Mouse (Mus musculus) forebrain, embryonic 13.5 days (tissue): ENCODE results near the gene Ubr1. TPM values are rescaled to one million over a fixed set of nuclear protein-coding genes. Genes with fewer than 3 reads are reported as not detected.

Experiments
- ATAC-seq: fragments of 200-750 bp; cut with Nextera tagmentation; 2 replicates; pipeline ENCODE4 v1.8.0; 2017
- H3K27ac ChIP-seq: fragments of 300-500 bp; sonication (generic); 2 replicates; pipeline ENCODE4 v1.5.1; 2015; ENCODE audit warnings: inconsistent platforms, mild to moderate bottlenecking, moderate library complexity
- H3K27me3 ChIP-seq: fragments of 300-500 bp; sonication (generic); 2 replicates; pipeline ENCODE4 v1.6.1; 2015; ENCODE audit warnings: mild to moderate bottlenecking, inconsistent platforms
- H3K36me3 ChIP-seq: fragments of 300-500 bp; sonication (generic); 2 replicates; pipeline ENCODE4 v1.6.1; 2015; ENCODE audit warnings: mild to moderate bottlenecking, inconsistent platforms; ENCODE audit not compliant: poor library complexity, severe bottlenecking
- H3K4me1 ChIP-seq: fragments of 300-500 bp; sonication (generic); 2 replicates; pipeline ENCODE4 v1.6.1; 2015; ENCODE audit warnings: inconsistent platforms
- H3K4me2 ChIP-seq: fragments of 300-500 bp; sonication (generic); 2 replicates; pipeline ENCODE4 v1.6.1; 2015; ENCODE audit warnings: inconsistent platforms, mild to moderate bottlenecking, moderate library complexity
- H3K4me3 ChIP-seq: fragments of 300-500 bp; sonication (generic); 2 replicates; pipeline ENCODE4 v1.5.1; 2015; ENCODE audit warnings: mild to moderate bottlenecking, inconsistent platforms
- H3K9ac ChIP-seq: fragments of 300-500 bp; sonication (generic); 2 replicates; pipeline ENCODE4 v1.6.1; 2015; ENCODE audit warnings: mild to moderate bottlenecking, inconsistent platforms
- H3K9me3 ChIP-seq: fragments of 300-500 bp; sonication (generic); replicated peaks from 2 replicates; pipeline ENCODE4 v1.6.1; 2016; ENCODE audit warnings: inconsistent platforms
- WGBS: fragments of 180-500 bp; shearing (Covaris S2); methylation state at CpG from one replicate; pipeline ENCODE4 v1.1.7; 2015; 5-methylcytosine and 5-hydroxymethylcytosine counted together
- polyA plus RNA-seq: library from polyadenylated mRNA; unstranded; fragments of >200 nt; fragmentation: Nextera tagmentation; extraction: Ambion mirVana; gene quantifications from 2 replicates; pipeline ENCODE4 v1.2.1, GENCODE M21; 2015

Gene Ubr1
- polyA plus RNA-seq = 32.1 and 34.9 TPM in 2 replicates

DNA sequence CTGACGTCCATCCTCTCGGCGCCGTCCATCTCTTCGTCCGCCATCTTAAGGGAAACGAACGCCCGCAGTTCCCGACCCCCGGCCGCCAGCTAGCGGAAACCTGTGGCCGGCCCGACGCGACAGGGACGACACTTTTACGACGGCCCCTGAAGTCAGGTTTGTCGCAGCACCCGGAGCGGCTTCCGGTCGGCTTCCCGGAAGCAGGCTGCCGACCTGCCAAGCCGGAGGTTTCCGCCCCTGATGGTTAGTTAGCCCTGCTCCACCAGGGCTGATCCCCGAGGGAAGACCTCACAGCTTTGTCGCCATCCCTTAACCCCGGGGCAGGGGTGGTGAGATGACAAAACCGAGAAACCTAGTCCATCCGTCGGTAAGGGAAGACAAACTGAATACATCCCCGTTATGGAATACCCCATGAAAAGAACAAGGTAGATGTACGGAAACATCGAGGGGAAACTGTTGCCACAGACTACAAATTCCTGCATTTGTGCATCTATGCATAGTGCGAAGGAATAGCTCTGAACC lies at the start of gene Ubr1:
TSS of gene Ubr1 (minus strand) at position 157 of the 522 bp plus-strand sequence.
- peak; percentile 88 for ATAC-seq
- Histone ChIP-seq H3K4me1 (peaks cover 28% of the 10 kb centered on the region), H3K4me2 (peak within 1 kb of the TSS; percentile 70), H3K9ac (peak within 1 kb of the TSS; percentile 85), H3K4me3 (peak within 1 kb of the TSS; percentile 84), H3K27ac (peak within 1 kb of the TSS; percentile 85), H3K27me3 (no peaks in the 10 kb centered on the region), H3K36me3 (no peaks in the 10 kb centered on the region), H3K9me3 (no peaks in the 10 kb centered on the region)
- under 1% methylated on average over 39 of the region's 39 CpGs for WGBS

- no peaks in the 10 kb centered on the region for H3K9me3 ChIP-seq
- H3K9ac ChIP-seq = no peak overlapping the region
- no peak overlapping the region for H3K4me2 ChIP-seq
- WGBS = 93% methylated on average over 1 of the region's 1 CpGs
- no peaks in the 10 kb centered on the region for H3K27me3 ChIP-seq
- no peak for ATAC-seq
- peaks cover 38% of the 10 kb centered on the region for H3K36me3 ChIP-seq
- H3K4me3 ChIP-seq = no peak overlapping the region
- no peaks in the 10 kb centered on the region for H3K4me1 ChIP-seq
- H3K27ac ChIP-seq = no peak overlapping the region
These were observed 46.6 kb upstream of the Ubr1 start for GRCm38 (mm10) chr2:121017151-121017550.

DNA sequence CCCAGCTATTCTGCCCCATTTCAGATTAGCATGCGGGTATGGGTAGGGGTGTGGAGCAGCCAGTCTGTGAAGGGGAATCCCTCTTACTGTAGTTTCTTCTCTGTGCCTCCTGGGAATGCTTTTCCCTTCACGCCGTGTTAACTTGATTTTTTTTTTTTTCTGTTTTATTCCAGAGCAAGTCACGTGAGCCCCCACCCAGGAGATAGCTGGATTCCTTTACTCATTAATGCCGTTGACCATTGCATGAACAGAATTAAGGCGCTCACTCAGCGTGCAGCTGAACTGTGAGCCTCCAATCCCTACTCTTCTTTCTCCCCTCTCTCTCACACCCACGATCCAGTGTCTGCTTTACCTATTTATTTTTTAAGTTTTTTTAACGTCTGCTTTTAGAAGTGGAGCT lies 45.7 kb upstream of the Ubr1 start:
- WGBS = 90% methylated on average over 9 of the region's 9 CpGs
- H3K27me3 ChIP-seq = no peaks in the 10 kb centered on the region
- no peak overlapping the region for H3K9ac ChIP-seq
- H3K4me1 ChIP-seq = no peaks in the 10 kb centered on the region
- no peak overlapping the region for H3K4me2 ChIP-seq
- no peaks in the 10 kb centered on the region for H3K9me3 ChIP-seq
- ATAC-seq = no peak
- no peak overlapping the region for H3K4me3 ChIP-seq
- no peak overlapping the region for H3K27ac ChIP-seq
- H3K36me3 ChIP-seq = peaks cover 47% of the 10 kb centered on the region

- Histone ChIP-seq H3K27me3 (no peaks in the 10 kb centered on the region), H3K9ac (no peak overlapping the region), H3K27ac (no peak overlapping the region), H3K4me1 (no peaks in the 10 kb centered on the region), H3K36me3 (peaks cover 47% of the 10 kb centered on the region), H3K4me2 (no peak overlapping the region), H3K4me3 (no peak overlapping the region), H3K9me3 (no peaks in the 10 kb centered on the region)
- no peak for ATAC-seq
- 86% methylated on average over 2 of the region's 2 CpGs for WGBS
These were observed 45.0 kb upstream of the Ubr1 start for GRCm38 (mm10) chr2:121015507-121015906.

DNA sequence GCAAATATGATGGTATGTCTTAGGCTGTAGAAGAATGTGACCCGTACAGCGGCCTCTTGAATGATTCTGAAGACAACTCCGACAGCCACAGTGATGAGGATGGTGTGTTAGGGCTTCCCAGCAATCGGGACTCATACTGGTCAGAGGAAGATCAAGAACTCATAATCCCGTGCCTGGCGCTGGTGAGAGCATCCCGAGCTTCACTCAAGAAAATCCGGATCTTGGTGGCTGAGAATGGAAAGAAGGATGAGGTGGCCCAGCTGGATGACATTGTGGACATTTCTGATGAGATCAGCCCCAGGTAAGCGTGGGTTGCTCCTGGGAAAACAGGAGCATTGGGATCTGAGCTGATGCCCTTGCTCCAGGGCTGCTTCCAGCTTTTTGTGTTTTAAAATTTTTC lies 42.2 kb upstream of the Ubr1 start:
- Histone ChIP-seq H3K4me3 (no peak overlapping the region), H3K9ac (no peak overlapping the region), H3K4me1 (peaks cover 10% of the 10 kb centered on the region), H3K4me2 (no peak overlapping the region), H3K27ac (no peak overlapping the region), H3K36me3 (peaks cover 44% of the 10 kb centered on the region), H3K9me3 (no peaks in the 10 kb centered on the region), H3K27me3 (no peaks in the 10 kb centered on the region)
- ATAC-seq = no peak
- 93% methylated on average over 9 of the region's 9 CpGs for whole genome bisulfite sequencing

DNA sequence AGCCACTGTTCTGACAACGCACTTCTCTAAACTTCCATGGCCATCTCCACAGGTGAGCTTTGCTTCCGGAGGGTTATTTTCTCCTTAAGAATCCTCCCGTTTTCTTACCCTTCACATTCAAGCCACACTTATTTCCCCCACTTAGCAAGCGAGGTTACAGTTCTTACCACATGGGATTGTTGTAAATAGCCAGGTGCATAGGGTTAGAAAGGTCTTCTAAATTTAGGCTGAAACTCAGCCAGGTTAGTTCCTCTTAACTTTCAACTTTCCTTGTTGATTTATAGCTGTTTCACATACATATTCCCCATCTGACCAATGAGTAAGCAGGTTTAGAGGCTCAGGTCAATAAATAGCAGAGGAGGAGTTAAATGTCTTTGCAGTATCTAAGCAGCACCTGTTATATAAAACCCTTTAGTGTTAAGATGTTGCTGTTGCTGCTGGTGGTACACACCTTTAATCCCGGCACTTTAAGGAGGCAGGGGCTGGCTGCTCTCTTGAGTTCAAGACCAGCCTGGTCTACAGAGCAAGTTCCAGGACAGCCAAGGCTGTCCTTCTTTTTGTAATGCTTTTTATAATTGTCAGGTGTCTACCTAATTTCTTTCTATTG lies 38.7 kb upstream of the Ubr1 start:
- H3K4me2 ChIP-seq = peak overlapping the region; percentile 82
- peaks cover 22% of the 10 kb centered on the region for H3K36me3 ChIP-seq
- H3K27me3 ChIP-seq = no peaks in the 10 kb centered on the region
- ATAC-seq = no peak
- H3K27ac ChIP-seq = no peak overlapping the region
- H3K4me1 ChIP-seq = peaks cover 10% of the 10 kb centered on the region
- peak overlapping the region; percentile 67 for H3K4me3 ChIP-seq
- H3K9me3 ChIP-seq = no peaks in the 10 kb centered on the region
- WGBS = 23% methylated on average over 5 of the region's 5 CpGs
- peak overlapping the region; percentile 75 for H3K9ac ChIP-seq

- H3K9ac ChIP-seq = peak overlapping the region; percentile 75
- no peaks in the 10 kb centered on the region for H3K9me3 ChIP-seq
- H3K4me2 ChIP-seq = peak overlapping the region; percentile 82
- H3K4me3 ChIP-seq = peak overlapping the region; percentile 67
- peak; percentile 48; the same call in 1 of the 2 replicates for ATAC-seq
- WGBS = 2% methylated on average over 12 of the region's 12 CpGs
- H3K36me3 ChIP-seq = peaks cover 19% of the 10 kb centered on the region
- H3K27ac ChIP-seq = no peak overlapping the region
- no peaks in the 10 kb centered on the region for H3K27me3 ChIP-seq
- peaks cover 10% of the 10 kb centered on the region for H3K4me1 ChIP-seq
These were observed 38.1 kb upstream of the Ubr1 start for GRCm38 (mm10) chr2:121008664-121009007.

DNA sequence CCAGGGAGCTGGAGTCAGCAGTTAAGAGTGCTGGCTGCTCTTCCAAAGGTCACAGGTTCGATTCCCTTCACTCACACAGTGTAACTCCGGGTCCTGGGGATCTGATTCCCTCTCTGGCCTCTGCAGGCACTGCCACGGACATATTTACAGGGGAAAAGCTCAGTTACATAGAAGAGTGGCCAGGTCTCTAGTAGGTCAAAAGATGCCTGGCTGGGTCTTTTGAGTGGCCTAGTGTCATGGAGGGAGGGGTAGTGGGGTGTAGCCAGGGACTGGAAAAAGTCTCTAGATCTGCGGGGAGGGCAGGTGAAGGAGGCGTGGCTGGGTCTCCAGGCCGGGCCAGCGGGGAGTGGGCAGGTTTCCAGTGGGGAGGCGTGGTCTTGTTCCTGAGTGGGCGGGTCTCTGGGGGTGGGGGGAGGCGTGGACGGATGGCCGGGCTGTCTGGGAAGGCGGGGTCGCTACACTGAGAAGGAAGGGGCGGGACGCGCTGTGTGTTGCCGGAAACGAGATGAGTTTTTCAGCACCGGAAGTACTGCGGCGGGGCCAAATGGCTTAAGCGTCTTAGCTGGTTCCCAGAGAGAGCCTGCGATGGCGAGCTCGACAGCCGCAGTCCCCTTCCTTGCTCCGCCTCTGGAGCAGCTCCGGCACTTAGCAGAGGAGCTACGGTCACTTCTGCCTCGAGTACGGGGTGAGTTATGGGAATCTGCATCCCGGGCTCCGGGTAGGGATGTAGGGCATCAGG lies 37.6 kb upstream of the Ubr1 start, which contains the start of gene Ccndbp1:
TSS of gene Ccndbp1 (plus strand) at position 479 of the 739 bp plus-strand sequence.
- no peaks in the 10 kb centered on the region for H3K27me3 ChIP-seq
- H3K4me2 ChIP-seq = peak within 1 kb of the TSS; percentile 82
- 0 out of 2 replicates have a peak within 1 kb of the TSS, but pooled peaks have one; percentile 31 for H3K27ac ChIP-seq
- WGBS = under 1% methylated on average over 34 of the region's 34 CpGs
- peak; percentile 99 for ATAC-seq
- peak within 1 kb of the TSS; percentile 67 for H3K4me3 ChIP-seq
- peaks cover 16% of the 10 kb centered on the region for H3K36me3 ChIP-seq
- H3K4me1 ChIP-seq = peaks cover 10% of the 10 kb centered on the region
- H3K9ac ChIP-seq = peak within 1 kb of the TSS; percentile 75
- no peaks in the 10 kb centered on the region for H3K9me3 ChIP-seq

GRCm38 (mm10) chr2:121006986-121007385 lies 36.5 kb upstream of the Ubr1 start:
- no peak for ATAC-seq
- Histone ChIP-seq H3K4me1 (peaks cover 10% of the 10 kb centered on the region), H3K4me3 (no peak overlapping the region), H3K27me3 (no peaks in the 10 kb centered on the region), H3K9ac (no peak overlapping the region), H3K4me2 (no peak overlapping the region), H3K36me3 (peaks cover 7% of the 10 kb centered on the region), H3K27ac (no peak overlapping the region), H3K9me3 (no peaks in the 10 kb centered on the region)
- WGBS = 91% methylated on average over 1 of the region's 1 CpGs

DNA sequence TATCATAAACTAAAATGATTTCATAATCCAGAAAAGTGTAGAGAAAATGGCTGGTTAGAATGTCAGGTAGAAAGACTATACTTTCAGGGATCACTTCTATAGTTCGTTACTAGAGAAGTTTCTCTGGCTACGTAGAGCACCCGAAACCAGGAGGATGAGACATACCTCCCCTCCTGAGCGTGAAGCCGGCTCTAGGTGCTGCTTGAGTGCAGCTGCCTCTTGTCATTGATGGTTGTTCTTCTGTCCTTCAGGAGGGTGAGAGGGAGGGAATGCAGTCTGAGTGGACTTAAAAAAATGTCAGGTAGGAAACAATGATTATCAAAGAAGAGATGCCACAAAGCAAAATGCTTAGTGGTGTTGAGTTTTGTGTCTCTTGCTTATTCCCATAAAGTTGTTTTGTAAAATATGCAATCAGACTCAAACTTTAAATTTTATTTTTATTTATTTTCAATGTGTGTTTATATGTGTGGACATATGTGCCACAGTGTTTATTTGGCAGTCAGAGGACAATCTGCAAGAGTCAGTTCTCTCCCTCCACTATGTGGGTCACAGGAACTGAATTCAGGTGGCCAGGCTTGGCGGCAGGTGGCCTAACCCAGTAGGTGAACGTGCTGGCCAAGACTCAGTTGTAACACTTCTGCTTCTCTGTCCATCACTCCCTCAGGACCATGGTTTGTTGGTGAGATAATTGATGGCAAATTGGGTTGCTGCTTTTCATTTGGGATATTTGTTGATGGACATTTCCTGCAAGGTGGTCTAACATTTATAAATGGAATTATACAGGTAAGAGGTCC lies 33.7 kb upstream of the Ubr1 start:
- Histone ChIP-seq H3K4me2 (no peak overlapping the region), H3K4me3 (no peak overlapping the region), H3K27ac (no peak overlapping the region), H3K9me3 (no peaks in the 10 kb centered on the region), H3K4me1 (peaks cover 5% of the 10 kb centered on the region), H3K36me3 (no peaks in the 10 kb centered on the region), H3K27me3 (no peaks in the 10 kb centered on the region), H3K9ac (no peak overlapping the region)
- no peak for ATAC-seq
- WGBS = 85% methylated on average over 7 of the region's 7 CpGs

DNA sequence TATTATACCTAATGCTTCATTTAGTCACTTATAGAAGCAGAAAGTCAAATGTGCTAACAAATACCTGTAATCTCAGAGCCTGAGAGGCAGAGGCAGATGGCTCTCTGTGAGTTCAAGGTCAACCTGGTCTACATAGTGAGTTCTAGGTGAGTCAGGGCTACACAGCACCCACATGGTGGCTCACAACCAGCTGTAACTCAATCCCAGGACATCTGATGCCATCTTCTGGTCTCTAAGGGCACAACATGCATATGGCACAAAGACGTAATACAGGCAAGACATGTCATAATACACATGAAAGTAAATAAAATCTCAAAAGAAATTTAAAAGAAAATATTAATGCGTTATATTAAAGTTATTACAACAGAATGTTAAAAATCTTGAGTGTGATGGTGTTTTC lies 33.1 kb upstream of the Ubr1 start:
- no peaks in the 10 kb centered on the region for H3K27me3 ChIP-seq
- 67% methylated on average over 2 of the region's 2 CpGs for WGBS
- no peaks in the 10 kb centered on the region for H3K4me1 ChIP-seq
- no peak overlapping the region for H3K9ac ChIP-seq
- no peak for ATAC-seq
- H3K9me3 ChIP-seq = no peaks in the 10 kb centered on the region
- no peaks in the 10 kb centered on the region for H3K36me3 ChIP-seq
- H3K4me2 ChIP-seq = no peak overlapping the region
- no peak overlapping the region for H3K4me3 ChIP-seq
- H3K27ac ChIP-seq = no peak overlapping the region

DNA sequence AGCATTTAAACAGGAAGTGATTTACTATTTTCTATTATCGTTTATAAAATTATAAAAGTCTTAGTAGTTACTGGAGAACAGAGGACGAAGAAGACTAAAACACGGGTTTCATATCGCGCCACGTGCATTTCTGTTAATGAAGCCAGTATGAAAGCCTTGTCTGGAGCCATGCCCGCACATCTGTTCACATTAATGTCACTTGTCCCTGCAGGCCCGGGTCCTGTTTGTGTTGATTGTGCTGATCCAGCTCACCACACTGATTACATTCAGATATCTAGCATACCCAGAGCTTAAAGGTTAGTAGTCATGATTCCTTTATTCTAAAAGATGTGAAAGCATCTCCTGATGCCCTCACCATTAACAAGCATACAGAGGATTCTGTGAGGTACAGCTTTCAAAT lies 28.3 kb upstream of the Ubr1 start:
- Histone ChIP-seq H3K4me3 (no peak overlapping the region), H3K4me2 (no peak overlapping the region), H3K9me3 (no peaks in the 10 kb centered on the region), H3K4me1 (no peaks in the 10 kb centered on the region), H3K36me3 (no peaks in the 10 kb centered on the region), H3K27ac (no peak overlapping the region), H3K9ac (no peak overlapping the region), H3K27me3 (no peaks in the 10 kb centered on the region)
- WGBS = 85% methylated on average over 8 of the region's 8 CpGs
- no peak for ATAC-seq
